Mouse (Mus musculus): ENCODE measurements around the gene Lancl3. TPM values are rescaled to one million over a fixed set of nuclear protein-coding genes. Genes with fewer than 3 reads are reported as not detected.
"Not testable (repeated sequence)": the region's sequence is repeated elsewhere in the genome, so short reads cannot be mapped to it uniquely, and the experiment has no call there.

Lancl3 gene
- polyA plus RNA-seq, 1 experiment from 2014 or later = 1.00 TPM

DNA sequence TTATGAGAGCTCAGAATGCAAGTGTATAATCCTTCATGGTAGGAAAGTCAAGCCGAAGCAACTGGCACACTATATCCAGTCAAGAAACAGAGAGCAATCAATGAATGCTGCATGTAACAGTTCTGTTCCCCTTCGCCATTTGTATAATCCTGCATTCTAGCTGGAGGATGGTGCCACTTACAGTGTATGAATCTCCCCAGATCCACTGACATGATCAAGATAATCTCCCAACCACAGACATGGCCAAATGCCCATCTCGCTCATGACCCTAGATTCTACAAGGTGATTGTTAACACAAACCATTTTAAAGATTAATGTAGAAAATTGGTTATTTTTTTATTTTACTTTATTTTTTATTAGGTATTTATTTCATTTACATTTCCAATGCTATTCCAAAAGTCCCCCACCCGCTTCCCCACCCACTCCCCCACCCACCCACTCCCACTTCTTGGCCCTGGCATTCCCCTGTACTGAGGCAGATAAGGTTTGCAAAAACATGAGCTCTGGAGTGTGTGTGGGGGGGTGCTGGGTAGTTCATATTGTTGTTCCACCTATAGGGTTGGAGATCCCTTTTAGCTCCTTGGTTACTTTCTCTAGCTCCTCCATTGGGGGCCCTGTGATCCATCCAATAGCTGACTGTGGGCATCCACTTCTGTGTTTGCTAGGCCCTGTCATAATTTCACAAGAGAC, 93.6 kb downstream of the Lancl3 start:
- not testable (repeated sequence) for ATAC-seq (ENCODE audit: low FRiP score, low TSS enrichment); H3K27me3 ChIP-seq (ENCODE audit: insufficient read depth, low read length)
- 84% methylated on average over 3 of the region's 4 CpGs for WGBS

DNA sequence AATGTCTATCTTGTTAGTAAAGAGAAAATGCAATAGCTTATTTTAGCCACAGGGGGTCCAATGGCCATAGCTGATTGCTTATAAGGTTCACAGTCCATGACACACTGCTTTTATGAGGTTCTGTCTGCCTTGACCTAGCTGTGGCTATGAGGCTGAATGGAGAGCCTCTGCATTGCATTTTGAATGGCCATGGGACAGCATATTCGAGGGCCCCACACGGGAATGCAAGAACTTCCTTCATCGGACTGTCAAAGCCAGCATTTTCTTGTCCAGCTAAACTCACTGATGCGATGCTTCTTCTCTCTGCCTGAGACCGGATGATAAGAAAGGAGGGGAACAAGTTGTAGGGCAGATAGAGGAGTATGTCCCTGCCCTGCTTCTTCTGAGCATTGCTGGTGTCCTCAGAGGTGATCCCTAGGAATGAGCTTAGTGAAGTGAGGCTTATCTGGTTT, 98.7 kb downstream of the Lancl3 start:
- ATAC-seq (ENCODE audit: low FRiP score, low TSS enrichment) = no peak
- H3K36me3 ChIP-seq (ENCODE audit: insufficient read depth, low read length) = no peaks in the 10 kb centered on the region
- H3K9me3 ChIP-seq (ENCODE audit: low read length) = no peaks in the 10 kb centered on the region
- H3K4me3 ChIP-seq (ENCODE audit: low read length) = no peak overlapping the region
- H3K4me1 ChIP-seq (ENCODE audit: insufficient read depth, low read length) = no peaks in the 10 kb centered on the region
- WGBS = 88% methylated on average over 5 of the region's 5 CpGs
- no peak overlapping the region for H3K9ac ChIP-seq (replicated peaks; ENCODE audit: low read length)
- no peak overlapping the region for H3K27ac ChIP-seq (ENCODE audit: low read length)
- no peak overlapping the region for H3K4me2 ChIP-seq (replicated peaks; ENCODE audit: low read depth, low read length)
- H3K27me3 ChIP-seq (ENCODE audit: insufficient read depth, low read length) = no peaks in the 10 kb centered on the region

More for the DNA sequence above, 93.6 kb downstream of the Lancl3 start:
- H3K27ac ChIP-seq (ENCODE audit: low read length); H3K9me3 ChIP-seq (ENCODE audit: low read length); H3K4me2 ChIP-seq (replicated peaks; ENCODE audit: low read depth, low read length); H3K4me3 ChIP-seq (ENCODE audit: low read length); H3K9ac ChIP-seq (replicated peaks; ENCODE audit: low read length); H3K36me3 ChIP-seq (ENCODE audit: insufficient read depth, low read length); H3K4me1 ChIP-seq (ENCODE audit: insufficient read depth, low read length): not testable (repeated sequence)

DNA sequence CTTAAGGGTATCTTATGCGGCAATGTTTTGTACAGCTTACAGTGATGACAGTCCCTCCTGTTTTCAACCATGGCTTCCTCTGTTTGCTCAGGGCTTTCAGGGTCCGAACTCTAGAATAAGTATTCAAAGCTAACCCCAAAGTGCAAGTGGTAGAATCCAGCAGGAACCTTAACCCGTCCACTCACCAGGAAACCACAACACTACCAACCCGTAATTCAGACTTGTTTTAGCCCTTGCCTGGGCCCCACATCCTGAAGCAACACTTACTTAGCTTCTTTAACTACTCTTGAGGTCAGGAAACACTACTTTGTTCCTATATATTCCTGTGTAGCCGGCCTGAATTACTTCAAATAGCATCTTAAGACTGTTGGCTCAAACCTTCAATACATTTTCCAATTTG, 103.1 kb downstream of the Lancl3 start:
- WGBS = 78% methylated on average over 5 of the region's 5 CpGs
- no peak for ATAC-seq (ENCODE audit: low FRiP score, low TSS enrichment)
- Histone ChIP-seq H3K4me1 (ENCODE audit: insufficient read depth, low read length) (no peaks in the 10 kb centered on the region), H3K9ac (replicated peaks; ENCODE audit: low read length) (no peak overlapping the region), H3K9me3 (ENCODE audit: low read length) (no peaks in the 10 kb centered on the region), H3K27me3 (ENCODE audit: insufficient read depth, low read length) (no peaks in the 10 kb centered on the region), H3K4me2 (replicated peaks; ENCODE audit: low read depth, low read length) (no peak overlapping the region), H3K36me3 (ENCODE audit: insufficient read depth, low read length) (no peaks in the 10 kb centered on the region), H3K4me3 (ENCODE audit: low read length) (no peak overlapping the region), H3K27ac (ENCODE audit: low read length) (no peak overlapping the region)

DNA sequence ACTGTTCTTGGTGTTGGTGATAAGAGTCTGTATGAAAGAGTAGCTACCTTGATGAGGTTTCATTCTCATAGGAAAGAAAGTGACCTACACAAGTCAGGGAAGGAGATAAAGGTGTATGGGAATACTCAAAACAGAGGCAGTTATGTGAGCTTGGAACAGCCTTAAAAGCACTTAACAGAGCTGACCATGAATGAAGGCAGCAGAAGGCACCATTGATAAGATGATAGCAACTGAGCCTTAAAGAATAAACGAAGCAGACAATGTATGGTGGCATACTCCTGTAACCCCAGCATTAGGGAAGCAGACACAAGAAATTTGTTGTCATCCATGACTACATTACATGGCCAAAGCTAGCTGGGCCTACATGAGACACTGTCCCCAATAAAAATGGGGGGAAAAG, 103.8 kb downstream of the Lancl3 start:
- no peaks in the 10 kb centered on the region for H3K36me3 ChIP-seq (ENCODE audit: insufficient read depth, low read length)

DNA sequence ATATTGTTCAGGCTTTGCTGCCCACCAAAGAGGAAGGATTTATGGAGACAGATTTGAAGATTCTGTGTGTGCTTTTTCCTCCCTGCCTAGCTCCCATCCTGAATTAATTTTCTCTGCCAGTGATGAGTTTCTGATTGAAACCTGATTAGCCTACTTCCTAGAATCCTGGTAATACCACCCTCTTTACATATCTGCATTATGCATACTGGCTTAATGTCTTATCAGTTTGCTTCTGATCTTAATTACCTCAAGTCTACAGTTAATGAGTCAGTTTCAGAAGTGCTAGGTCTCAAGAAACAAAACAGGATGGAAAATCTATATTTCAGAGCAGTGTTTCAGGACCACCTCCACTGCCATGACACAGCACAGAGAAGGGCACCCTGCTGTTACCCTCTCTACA, 116.8 kb downstream of the Lancl3 start:
- not testable (repeated sequence) for H3K27ac ChIP-seq (ENCODE audit: low read length); H3K27me3 ChIP-seq (ENCODE audit: insufficient read depth, low read length); H3K9ac ChIP-seq (replicated peaks; ENCODE audit: low read length); ATAC-seq (ENCODE audit: low FRiP score, low TSS enrichment); H3K4me3 ChIP-seq (ENCODE audit: low read length); H3K36me3 ChIP-seq (ENCODE audit: insufficient read depth, low read length); H3K4me1 ChIP-seq (ENCODE audit: insufficient read depth, low read length); H3K4me2 ChIP-seq (replicated peaks; ENCODE audit: low read depth, low read length); H3K9me3 ChIP-seq (ENCODE audit: low read length)

More for the DNA sequence above, 103.8 kb downstream of the Lancl3 start:
- no peak for ATAC-seq (ENCODE audit: low FRiP score, low TSS enrichment)
- H3K27ac ChIP-seq (ENCODE audit: low read length) = no peak overlapping the region
- H3K9ac ChIP-seq (replicated peaks; ENCODE audit: low read length) = no peak overlapping the region
- WGBS = 81% methylated on average over 1 of the region's 1 CpGs
- no peak overlapping the region for H3K4me2 ChIP-seq (replicated peaks; ENCODE audit: low read depth, low read length)
- H3K4me1 ChIP-seq (ENCODE audit: insufficient read depth, low read length) = no peaks in the 10 kb centered on the region
- no peak overlapping the region for H3K4me3 ChIP-seq (ENCODE audit: low read length)
- H3K27me3 ChIP-seq (ENCODE audit: insufficient read depth, low read length) = no peaks in the 10 kb centered on the region
- no peaks in the 10 kb centered on the region for H3K9me3 ChIP-seq (ENCODE audit: low read length)

Other genes with a start within 250 kb of the Lancl3 start
- gene Fthl17b, start 236.9 kb upstream of the Lancl3 start, polyA plus RNA-seq (2015; fragmentation: Nextera tagmentation; extraction: Ambion mirVana) = not detected in 2 replicates
- gene Fthl17c, start 223.3 kb upstream of the Lancl3 start, polyA plus RNA-seq (2015; fragmentation: Nextera tagmentation; extraction: Ambion mirVana) = not detected in 2 replicates
- not detected in 2 replicates for gene Fthl17d, start 213.1 kb upstream of the Lancl3 start, polyA plus RNA-seq (2015; fragmentation: Nextera tagmentation; extraction: Ambion mirVana)
- not detected in 2 replicates for gene Fthl17e, start 166.4 kb upstream of the Lancl3 start, polyA plus RNA-seq (2015; fragmentation: Nextera tagmentation; extraction: Ambion mirVana)
- gene Fthl17f, start 136.9 kb upstream of the Lancl3 start, polyA plus RNA-seq (2015; fragmentation: Nextera tagmentation; extraction: Ambion mirVana) = not detected in 2 replicates
- gene 4930402K13Rik, start 95.3 kb upstream of the Lancl3 start, polyA plus RNA-seq (2015; fragmentation: Nextera tagmentation; extraction: Ambion mirVana) = not detected in 2 replicates
- not detected in 2 replicates for gene Gm14862, start 57.0 kb downstream of the Lancl3 start, polyA plus RNA-seq (2015; fragmentation: Nextera tagmentation; extraction: Ambion mirVana)
- 1.2 and 1.3 TPM in 2 replicates for gene Xk, start 72.9 kb downstream of the Lancl3 start, polyA plus RNA-seq (2015; fragmentation: Nextera tagmentation; extraction: Ambion mirVana)
- gene H2al1m, start 83.9 kb downstream of the Lancl3 start, polyA plus RNA-seq (2015; fragmentation: Nextera tagmentation; extraction: Ambion mirVana) = not detected in 2 replicates
- not detected in 2 replicates for gene H2al1k, start 150.7 kb downstream of the Lancl3 start, polyA plus RNA-seq (2015; fragmentation: Nextera tagmentation; extraction: Ambion mirVana)

Measured in kidney, embryonic 16.5 days (tissue).